Comparison of ENCODE assay signal across 8 mouse cellular contexts in genomic region chr15:79028237-79028738, GRCm38 (mm10). TPM values are rescaled to one million over a fixed set of nuclear protein-coding genes. Genes with fewer than 3 reads are reported as not detected.
DNase-seq lines count a peak whose midpoint lies in the region; ATAC-seq lines count a peak whose summit lies in the region.

H1f0 (plus strand) TSS chr15:79028450.

- H3K27me3 ChIP-seq in midbrain, embryonic 11.5 days (ENCODE audit: control insufficient read depth, insufficient read depth, low read length), result no peaks in the 10 kb centered on the region

- peak within 1 kb of the TSS; percentile 100 for H3K9ac ChIP-seq in midbrain, embryonic 11.5 days (ENCODE audit: low read length)

- peak; percentile 98 for DNase-seq in adrenal gland, postnatal 10 days
- DNase-seq in embryo, embryonic 9.5 days (ENCODE audit: extremely low spot score), result peak; percentile 98
- DNase-seq in kidney, adult 11 months, result peak; percentile 91
- peak; percentile 97 for DNase-seq in left cerebral cortex, postnatal 4 days
- DNase-seq in midbrain, embryonic 11.5 days (ENCODE audit: low spot score, missing footprints), result peak; percentile 100
- peak; percentile 95 for DNase-seq in right cerebral cortex, postnatal 4 days
- DNase-seq in yolk sac, embryonic 10.5 days (ENCODE audit: low spot score), result peak; percentile 94

- no peaks in the 10 kb centered on the region for H3K9me3 ChIP-seq in midbrain, embryonic 11.5 days (ENCODE audit: control insufficient read depth, low read length)

- H3K27ac ChIP-seq in midbrain, embryonic 11.5 days (ENCODE audit: low read depth, low read length), result peak within 1 kb of the TSS; percentile 86

- no peaks in the 10 kb centered on the region for H3K36me3 ChIP-seq in midbrain, embryonic 11.5 days (ENCODE audit: control insufficient read depth, insufficient read depth, low read length)

- ATAC-seq in granulocyte monocyte progenitor cell, adult 5-6 weeks (replicated peaks; ENCODE audit: poor library complexity, severe bottlenecking), result peak; percentile 69
- ATAC-seq in midbrain, embryonic 11.5 days (ENCODE audit: low FRiP score), result peak; percentile 83

- peak within 1 kb of the TSS; percentile 97 for H3K4me2 ChIP-seq in midbrain, embryonic 11.5 days

- peak within 1 kb of the TSS; percentile 72 for H3K4me3 ChIP-seq in midbrain, embryonic 11.5 days (ENCODE audit: low read depth, low read length)

- intact Hi-C loops in left cerebral cortex, postnatal 4 days (cut with DNase I), result no loop called here

- WGBS in midbrain, embryonic 11.5 days, result under 1% methylated on average over 53 of the region's 58 CpGs

- H3K4me1 ChIP-seq in midbrain, embryonic 11.5 days (ENCODE audit: control insufficient read depth, insufficient read depth, low read length), result peaks cover 32% of the 10 kb centered on the region

RNA-seq across cellular contexts. Expression of gene H1f0, which starts in this region (rescaled TPM):
- 100 to 1,000 TPM; 195 to 222 TPM for total RNA-seq in adrenal gland, postnatal 10 days (2021)
- 10.6 and 17.0 TPM in 2 replicates for total RNA-seq in granulocyte monocyte progenitor cell, adult 5-6 weeks (2014; fragmentation: Nextera tagmentation)
- total RNA-seq in granulocyte monocyte progenitor cell, adult 5-6 weeks (2017), result 19.6 and 24.4 TPM in 2 replicates
- total RNA-seq in left cerebral cortex, postnatal 4 days (2021), result 10 to 100 TPM; 84.8 to 94.8 TPM
- polyA plus RNA-seq in midbrain, embryonic 11.5 days (2014; fragmentation: Nextera tagmentation; extraction: Ambion mirVana), result 355 and 376 TPM in 2 replicates

Comparison
In these comparisons a context has a peak if more than half of its experiments do, and no peak if none do; other contexts are left out.
1. Peak in every context shown above with its lines: DNase-seq, ATAC-seq, H3K4me3 ChIP-seq and H3K27ac ChIP-seq.